Mouse (Mus musculus): ENCODE results near the gene Hk1.

- TF ChIP-seq CTCF (conservative IDR thresholded peaks at IDR 0.05; ENCODE audit: insufficient read depth, insufficient read length, low read depth, low read length) (no peak), POLR2A (IDR thresholded peaks at IDR 0.05; ENCODE audit: low read depth, low read length) (no peak)
Measured at GRCm38 (mm10) chr10:62242358-62242757, 137.3 kb downstream of the Hk1 start.

Measured in kidney, adult 2 months (tissue).